Mouse (Mus musculus): Measurements from ENCODE around the gene Bckdk.

- TF ChIP-seq CTCF (conservative IDR thresholded peaks at IDR 0.05; ENCODE audit: low read length): no peak
- no peak for TF ChIP-seq POU5F1 (IDR thresholded peaks at IDR 0.05; ENCODE audit: borderline replicate concordance, low read length)
- no peak for TF ChIP-seq NANOG (IDR thresholded peaks at IDR 0.05; ENCODE audit: borderline replicate concordance, low read length)
Observed at GRCm38 (mm10) chr7:127946470-127947023, 42.7 kb downstream of the Bckdk start, which contains the start of gene Prss36.
